Mouse (Mus musculus): Measurements from ENCODE around the gene Zbtb8os. TPM values are rescaled to one million over a fixed set of nuclear protein-coding genes. Genes with fewer than 3 reads are reported as not detected.

Gene Zbtb8os
- polyA plus RNA-seq, 1 experiment: 62.2 TPM

GRCm38 (mm10) chr4:129336291-129336690 lies 796 bp downstream of the Zbtb8os start:
- Histone ChIP-seq H3K4me1 (ENCODE audit: control insufficient read depth, insufficient read depth, low read length) (peaks cover 3% of the 10 kb centered on the region), H3K4me3 (replicated peaks; ENCODE audit: control insufficient read depth, low read depth, low read length) (peak overlapping the region; percentile 75), H3K27ac (ENCODE audit: control insufficient read depth, insufficient read depth, low read depth, low read length, poor library complexity) (peak overlapping the region; percentile 95; the same call in 1 of the 2 replicates)
- WGBS: 41% methylated on average over 14 of the region's 14 CpGs
- TF ChIP-seq CTCF (IDR thresholded peaks at IDR 0.05; ENCODE audit: control insufficient read depth, insufficient read depth, low read length): no peak

GRCm38 (mm10) chr4:129339743-129340142 lies 4.2 kb downstream of the Zbtb8os start:
- no peak for TF ChIP-seq CTCF (IDR thresholded peaks at IDR 0.05; ENCODE audit: control insufficient read depth, insufficient read depth, low read length)
- TF ChIP-seq POLR2A (IDR thresholded peaks at IDR 0.05; ENCODE audit: borderline replicate concordance, control insufficient read depth, low read depth, low read length): no peak
- WGBS: 58% methylated on average over 3 of the region's 3 CpGs
- Histone ChIP-seq H3K4me1 (ENCODE audit: control insufficient read depth, insufficient read depth, low read length) (peaks cover 3% of the 10 kb centered on the region), H3K4me3 (replicated peaks; ENCODE audit: control insufficient read depth, low read depth, low read length) (no peak overlapping the region), H3K27ac (ENCODE audit: control insufficient read depth, insufficient read depth, low read depth, low read length, poor library complexity) (peak overlapping the region; percentile 19; the same call in 1 of the 2 replicates)

- Histone ChIP-seq H3K27ac (ENCODE audit: control insufficient read depth, insufficient read depth, low read depth, low read length, poor library complexity) (no peak overlapping the region), H3K4me1 (ENCODE audit: control insufficient read depth, insufficient read depth, low read length) (peaks cover 3% of the 10 kb centered on the region), H3K4me3 (replicated peaks; ENCODE audit: control insufficient read depth, low read depth, low read length) (no peak overlapping the region)
- WGBS: 85% methylated on average over 1 of the region's 1 CpGs
- TF ChIP-seq POLR2A (IDR thresholded peaks at IDR 0.05; ENCODE audit: borderline replicate concordance, control insufficient read depth, low read depth, low read length): no peak
- TF ChIP-seq CTCF (IDR thresholded peaks at IDR 0.05; ENCODE audit: control insufficient read depth, insufficient read depth, low read length): no peak
These were observed 6.4 kb downstream of the Zbtb8os start for GRCm38 (mm10) chr4:129341888-129342287.

- no peak overlapping the region for H3K4me3 ChIP-seq (replicated peaks; ENCODE audit: control insufficient read depth, low read depth, low read length)
- peaks cover 3% of the 10 kb centered on the region for H3K4me1 ChIP-seq (ENCODE audit: control insufficient read depth, insufficient read depth, low read length)
- H3K27ac ChIP-seq (ENCODE audit: control insufficient read depth, insufficient read depth, low read depth, low read length, poor library complexity): no peak overlapping the region
- TF ChIP-seq POLR2A (IDR thresholded peaks at IDR 0.05; ENCODE audit: borderline replicate concordance, control insufficient read depth, low read depth, low read length) (no peak), CTCF (IDR thresholded peaks at IDR 0.05; ENCODE audit: control insufficient read depth, insufficient read depth, low read length) (no peak)
- 86% methylated on average over 2 of the region's 2 CpGs for WGBS
These were observed 7.2 kb downstream of the Zbtb8os start for GRCm38 (mm10) chr4:129342705-129343104.

- Histone ChIP-seq H3K4me3 (replicated peaks; ENCODE audit: control insufficient read depth, low read depth, low read length) (no peak overlapping the region), H3K4me1 (ENCODE audit: control insufficient read depth, insufficient read depth, low read length) (no peaks in the 10 kb centered on the region), H3K27ac (ENCODE audit: control insufficient read depth, insufficient read depth, low read depth, low read length, poor library complexity) (no peak overlapping the region)
- TF ChIP-seq POLR2A (IDR thresholded peaks at IDR 0.05; ENCODE audit: borderline replicate concordance, control insufficient read depth, low read depth, low read length): no peak
- no peak for TF ChIP-seq CTCF (IDR thresholded peaks at IDR 0.05; ENCODE audit: control insufficient read depth, insufficient read depth, low read length)
- 81% methylated on average over 15 of the region's 15 CpGs for WGBS
These were observed 11.1 kb downstream of the Zbtb8os start for GRCm38 (mm10) chr4:129346481-129347154.

- no peaks in the 10 kb centered on the region for H3K4me1 ChIP-seq (ENCODE audit: control insufficient read depth, insufficient read depth, low read length)
- no peak overlapping the region for H3K4me3 ChIP-seq (replicated peaks; ENCODE audit: control insufficient read depth, low read depth, low read length)
- TF ChIP-seq CTCF (IDR thresholded peaks at IDR 0.05; ENCODE audit: control insufficient read depth, insufficient read depth, low read length): peak; percentile 93
- TF ChIP-seq POLR2A (IDR thresholded peaks at IDR 0.05; ENCODE audit: borderline replicate concordance, control insufficient read depth, low read depth, low read length): no peak
- H3K27ac ChIP-seq (ENCODE audit: control insufficient read depth, insufficient read depth, low read depth, low read length, poor library complexity): no peak overlapping the region
- WGBS: 3% methylated on average over 1 of the region's 1 CpGs
These were observed 15.1 kb downstream of the Zbtb8os start for GRCm38 (mm10) chr4:129350644-129351043.

- WGBS: 78% methylated on average over 6 of the region's 6 CpGs
- Histone ChIP-seq H3K4me3 (replicated peaks; ENCODE audit: control insufficient read depth, low read depth, low read length) (no peak overlapping the region), H3K4me1 (ENCODE audit: control insufficient read depth, insufficient read depth, low read length) (no peaks in the 10 kb centered on the region), H3K27ac (ENCODE audit: control insufficient read depth, insufficient read depth, low read depth, low read length, poor library complexity) (no peak overlapping the region)
- TF ChIP-seq CTCF (IDR thresholded peaks at IDR 0.05; ENCODE audit: control insufficient read depth, insufficient read depth, low read length) (no peak), POLR2A (IDR thresholded peaks at IDR 0.05; ENCODE audit: borderline replicate concordance, control insufficient read depth, low read depth, low read length) (no peak)
These were observed 15.6 kb downstream of the Zbtb8os start for GRCm38 (mm10) chr4:129351111-129351510.

GRCm38 (mm10) chr4:129353176-129353575 lies 17.7 kb downstream of the Zbtb8os start:
- TF ChIP-seq POLR2A (IDR thresholded peaks at IDR 0.05; ENCODE audit: borderline replicate concordance, control insufficient read depth, low read depth, low read length): no peak
- no peak for TF ChIP-seq CTCF (IDR thresholded peaks at IDR 0.05; ENCODE audit: control insufficient read depth, insufficient read depth, low read length)
- Histone ChIP-seq H3K4me3 (replicated peaks; ENCODE audit: control insufficient read depth, low read depth, low read length) (no peak overlapping the region), H3K4me1 (ENCODE audit: control insufficient read depth, insufficient read depth, low read length) (no peaks in the 10 kb centered on the region), H3K27ac (ENCODE audit: control insufficient read depth, insufficient read depth, low read depth, low read length, poor library complexity) (no peak overlapping the region)
- 88% methylated on average over 12 of the region's 12 CpGs for WGBS

GRCm38 (mm10) chr4:129354236-129354635 lies 18.7 kb downstream of the Zbtb8os start:
- Histone ChIP-seq H3K4me3 (replicated peaks; ENCODE audit: control insufficient read depth, low read depth, low read length) (no peak overlapping the region), H3K4me1 (ENCODE audit: control insufficient read depth, insufficient read depth, low read length) (no peaks in the 10 kb centered on the region), H3K27ac (ENCODE audit: control insufficient read depth, insufficient read depth, low read depth, low read length, poor library complexity) (no peak overlapping the region)
- WGBS: 61% methylated on average over 15 of the region's 15 CpGs
- TF ChIP-seq POLR2A (IDR thresholded peaks at IDR 0.05; ENCODE audit: borderline replicate concordance, control insufficient read depth, low read depth, low read length) (no peak), CTCF (IDR thresholded peaks at IDR 0.05; ENCODE audit: control insufficient read depth, insufficient read depth, low read length) (no peak)
